Mouse (Mus musculus): ENCODE results near the gene Pgghg. TPM values are rescaled to one million over a fixed set of nuclear protein-coding genes. Genes with fewer than 3 reads are reported as not detected.
"Not testable (repeated sequence)": the region's sequence is repeated elsewhere in the genome, so short reads cannot be mapped to it uniquely, and the experiment has no call there.

The Pgghg gene
- polyA plus RNA-seq, 1 experiment from 2014 or later, result 25.1 TPM

- Histone ChIP-seq H3K4me2 (peak overlapping the region; percentile 92), H3K27ac (peak overlapping the region; percentile 99), H3K9ac (peak overlapping the region; percentile 86; the same call in 1 of the 2 replicates), H3K4me3 (peak overlapping the region; percentile 70; the same call in 1 of the 2 replicates), H3K36me3 (peaks cover 11% of the 10 kb centered on the region; the same call in 1 of the 2 replicates), H3K4me1 (peaks cover 49% of the 10 kb centered on the region), H3K27me3 (no peaks in the 10 kb centered on the region), H3K9me3 (no peaks in the 10 kb centered on the region)
- 0 out of 2 replicates have a peak, but pooled peaks have one; percentile 2 for ATAC-seq (ENCODE audit: insufficient number of reproducible peaks, insufficient read depth, low FRiP score, low TSS enrichment, low read depth)
- WGBS, result 29% methylated on average over 6 of the region's 6 CpGs
These were observed 15.3 kb downstream of the Pgghg start for GRCm38 (mm10) chr7:140956556-140956869.

GRCm38 (mm10) chr7:140959181-140959901, 18.1 kb downstream of the Pgghg start:
- Histone ChIP-seq H3K9ac (no peak overlapping the region), H3K4me1 (peaks cover 20% of the 10 kb centered on the region), H3K27ac (no peak overlapping the region; the same call in 1 of the 2 replicates), H3K4me2 (no peak overlapping the region), H3K27me3 (no peaks in the 10 kb centered on the region), H3K4me3 (no peak overlapping the region), H3K36me3 (no peaks in the 10 kb centered on the region), H3K9me3 (no peaks in the 10 kb centered on the region)
- 8% methylated on average over 9 of the region's 9 CpGs for whole genome bisulfite sequencing
- ATAC-seq (ENCODE audit: insufficient number of reproducible peaks, insufficient read depth, low FRiP score, low TSS enrichment, low read depth), result no peak

- WGBS, result 75% methylated on average over 5 of the region's 5 CpGs
- no peak overlapping the region for H3K4me2 ChIP-seq
- no peak overlapping the region for H3K27ac ChIP-seq
- H3K4me3 ChIP-seq, result no peak overlapping the region
- no peaks in the 10 kb centered on the region for H3K36me3 ChIP-seq
- no peak overlapping the region for H3K9ac ChIP-seq
- H3K4me1 ChIP-seq, result peaks cover 17% of the 10 kb centered on the region
- ATAC-seq (ENCODE audit: insufficient number of reproducible peaks, insufficient read depth, low FRiP score, low TSS enrichment, low read depth), result no peak
- H3K27me3 ChIP-seq, result no peaks in the 10 kb centered on the region
- H3K9me3 ChIP-seq, result no peaks in the 10 kb centered on the region
These were observed 18.8 kb downstream of the Pgghg start for GRCm38 (mm10) chr7:140960026-140960425.

GRCm38 (mm10) chr7:140961416-140961815, 20.2 kb downstream of the Pgghg start:
- 54% methylated on average over 2 of the region's 2 CpGs for WGBS
- no peak overlapping the region for H3K4me3 ChIP-seq
- no peaks in the 10 kb centered on the region for H3K27me3 ChIP-seq
- H3K9me3 ChIP-seq, result no peaks in the 10 kb centered on the region
- no peak for ATAC-seq (ENCODE audit: insufficient number of reproducible peaks, insufficient read depth, low FRiP score, low TSS enrichment, low read depth)
- H3K4me1 ChIP-seq, result peaks cover 16% of the 10 kb centered on the region
- H3K9ac ChIP-seq, result no peak overlapping the region
- H3K27ac ChIP-seq, result no peak overlapping the region
- H3K4me2 ChIP-seq, result no peak overlapping the region
- H3K36me3 ChIP-seq, result no peaks in the 10 kb centered on the region

GRCm38 (mm10) chr7:140962733-140963132, 21.5 kb downstream of the Pgghg start:
- no peak overlapping the region for H3K4me2 ChIP-seq
- no peaks in the 10 kb centered on the region for H3K27me3 ChIP-seq
- no peaks in the 10 kb centered on the region for H3K36me3 ChIP-seq
- H3K27ac ChIP-seq, result no peak overlapping the region
- H3K9ac ChIP-seq, result no peak overlapping the region
- peaks cover 16% of the 10 kb centered on the region for H3K4me1 ChIP-seq
- no peak for ATAC-seq (ENCODE audit: insufficient number of reproducible peaks, insufficient read depth, low FRiP score, low TSS enrichment, low read depth)
- WGBS, result 68% methylated on average over 2 of the region's 2 CpGs
- no peak overlapping the region for H3K4me3 ChIP-seq
- no peaks in the 10 kb centered on the region for H3K9me3 ChIP-seq

- Histone ChIP-seq H3K4me2 (peak within 1 kb of the TSS; percentile 53), H3K36me3 (no peaks in the 10 kb centered on the region), H3K4me1 (peaks cover 33% of the 10 kb centered on the region), H3K27me3 (no peaks in the 10 kb centered on the region), H3K27ac (peak within 1 kb of the TSS; percentile 85), H3K9me3 (no peaks in the 10 kb centered on the region), H3K4me3 (peak within 1 kb of the TSS; percentile 27), H3K9ac (no peak within 1 kb of the TSS)
- no peak for ATAC-seq (ENCODE audit: insufficient number of reproducible peaks, insufficient read depth, low FRiP score, low TSS enrichment, low read depth)
- 85% methylated on average over 4 of the region's 4 CpGs for WGBS
These were observed 25.7 kb downstream of the Pgghg start, which contains the start of gene Ifitm1 for GRCm38 (mm10) chr7:140966921-140967320. Gene Ifitm1 (plus strand): TSS chr7:140967221.

- H3K9ac ChIP-seq, result no peak overlapping the region
- H3K27ac ChIP-seq, result peak overlapping the region; percentile 85
- no peaks in the 10 kb centered on the region for H3K27me3 ChIP-seq
- peak overlapping the region; percentile 53 for H3K4me2 ChIP-seq
- H3K9me3 ChIP-seq, result no peaks in the 10 kb centered on the region
- peaks cover 35% of the 10 kb centered on the region for H3K4me1 ChIP-seq
- H3K36me3 ChIP-seq, result no peaks in the 10 kb centered on the region
- ATAC-seq (ENCODE audit: insufficient number of reproducible peaks, insufficient read depth, low FRiP score, low TSS enrichment, low read depth), result peak; percentile 61; the same call in 1 of the 2 replicates
- 8% methylated on average over 14 of the region's 14 CpGs for WGBS
- peak overlapping the region; percentile 27 for H3K4me3 ChIP-seq
These were observed 26.8 kb downstream of the Pgghg start for GRCm38 (mm10) chr7:140967862-140968591.

GRCm38 (mm10) chr7:140968710-140969109, 27.5 kb downstream of the Pgghg start:
- not testable (repeated sequence) for H3K4me3 ChIP-seq; H3K36me3 ChIP-seq; ATAC-seq (ENCODE audit: insufficient number of reproducible peaks, insufficient read depth, low FRiP score, low TSS enrichment, low read depth); H3K27me3 ChIP-seq; H3K9ac ChIP-seq; H3K27ac ChIP-seq; H3K9me3 ChIP-seq
- 37% methylated on average over 3 of the region's 3 CpGs for WGBS
- H3K4me1 ChIP-seq, result peaks cover 41% of the 10 kb centered on the region
- H3K4me2 ChIP-seq, result peak overlapping the region; percentile 53

GRCm38 (mm10) chr7:140970931-140971330, 29.7 kb downstream of the Pgghg start:
- no peak for ATAC-seq (ENCODE audit: insufficient number of reproducible peaks, insufficient read depth, low FRiP score, low TSS enrichment, low read depth)
- H3K27ac ChIP-seq, result peak overlapping the region; percentile 65
- H3K4me3 ChIP-seq, result no peak overlapping the region
- WGBS, result 46% methylated on average over 7 of the region's 7 CpGs
- H3K4me1 ChIP-seq, result peaks cover 54% of the 10 kb centered on the region
- H3K4me2 ChIP-seq, result no peak overlapping the region
- H3K36me3 ChIP-seq, result no peaks in the 10 kb centered on the region
- no peaks in the 10 kb centered on the region for H3K27me3 ChIP-seq
- H3K9me3 ChIP-seq, result no peaks in the 10 kb centered on the region
- no peak overlapping the region for H3K9ac ChIP-seq

- peak; percentile 58; the same call in 1 of the 2 replicates for ATAC-seq (ENCODE audit: insufficient number of reproducible peaks, insufficient read depth, low FRiP score, low TSS enrichment, low read depth)
- Histone ChIP-seq H3K9ac (no peak overlapping the region), H3K4me3 (no peak overlapping the region), H3K27ac (peak overlapping the region; percentile 65), H3K4me2 (no peak overlapping the region), H3K27me3 (no peaks in the 10 kb centered on the region), H3K36me3 (no peaks in the 10 kb centered on the region), H3K9me3 (no peaks in the 10 kb centered on the region), H3K4me1 (peaks cover 54% of the 10 kb centered on the region)
- WGBS, result 59% methylated on average over 8 of the region's 8 CpGs
These were observed 30.4 kb downstream of the Pgghg start for GRCm38 (mm10) chr7:140971479-140972171.

- WGBS, result 25% methylated on average over 14 of the region's 14 CpGs
- ATAC-seq (ENCODE audit: insufficient number of reproducible peaks, insufficient read depth, low FRiP score, low TSS enrichment, low read depth), result no peak
- no peaks in the 10 kb centered on the region for H3K9me3 ChIP-seq
- no peak overlapping the region for H3K9ac ChIP-seq
- H3K36me3 ChIP-seq, result no peaks in the 10 kb centered on the region
- H3K4me1 ChIP-seq, result peaks cover 39% of the 10 kb centered on the region
- no peaks in the 10 kb centered on the region for H3K27me3 ChIP-seq
- no peak overlapping the region for H3K4me3 ChIP-seq
- H3K4me2 ChIP-seq, result no peak overlapping the region
- peak overlapping the region; percentile 79 for H3K27ac ChIP-seq
These were observed 32.4 kb downstream of the Pgghg start for GRCm38 (mm10) chr7:140973396-140974165.

Measured in embryonic facial prominence, embryonic 13.5 days (tissue).